ENCODE assay signal across 9 mouse cellular contexts in the genomic region with DNA sequence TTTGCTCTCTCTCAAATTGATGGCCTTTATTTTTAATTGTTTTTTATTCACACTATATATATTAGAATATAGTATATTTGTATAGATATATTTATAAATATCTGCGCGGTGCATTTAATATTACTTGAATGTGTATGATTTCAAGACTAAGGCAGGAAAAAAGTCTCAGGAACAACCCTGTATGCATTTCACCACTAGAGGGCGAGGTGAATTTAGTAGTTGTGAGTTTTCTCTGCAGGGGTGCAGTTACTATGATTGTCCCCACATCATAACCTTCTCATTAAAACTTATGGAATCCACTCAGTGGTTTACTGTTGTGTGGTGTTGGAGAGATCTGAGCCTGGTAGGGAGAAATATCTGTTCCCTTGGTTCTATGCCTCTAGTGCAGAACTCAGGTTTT. TPM values are rescaled to one million over a fixed set of nuclear protein-coding genes. Genes with fewer than 3 reads are reported as not detected.
A peak's percentile ranks its signal among the peaks of the same experiment; 100 is the strongest.
DNase-seq lines count a peak whose midpoint lies in the region; ATAC-seq and TF ChIP-seq lines count a peak whose summit lies in the region.
"Had no signal": no experiment of that assay in that cellular context is flagged by ENCODE, and none has a peak within 500 bp of the region (broad histone marks: within the 10 kb centered on the region; RNA-seq: fewer than 3 reads in every experiment).

No protein-coding gene starts in this region.

- H3K27me3 ChIP-seq in G1E (ENCODE audit: insufficient read depth, low read length), result no peaks in the 10 kb centered on the region
- H3K27me3 ChIP-seq in forebrain, embryonic 16.5 days (replicated peaks; ENCODE audit: control insufficient read depth, insufficient read depth, low read length), result no peaks in the 10 kb centered on the region
- H3K27me3 ChIP-seq: midbrain, embryonic 15.5 days had no signal

- H3K4me2 ChIP-seq in forebrain, embryonic 16.5 days (ENCODE audit: low read length), result no peak overlapping the region
- H3K4me2 ChIP-seq: midbrain, embryonic 15.5 days had no signal

- DNase-seq in cerebellum, postnatal 10 days, result peak; percentile 19 to 41
- no peak for DNase-seq in cerebellum, adult 9-10 months
- peak; percentile 7 for DNase-seq in layer of hippocampus, adult 9-10 months (ENCODE audit: low spot score)
- DNase-seq in layer of hippocampus, postnatal 36 days, result no peak
- no peak for DNase-seq in G1E (ENCODE audit: low spot score)
- peak; percentile 2 for DNase-seq in layer of hippocampus, adult 9-11 months
- DNase-seq in T-cell, adult 2 months (ENCODE audit: low spot score), result no peak

- H3K4me3 ChIP-seq in G1E (ENCODE audit: low read depth, low read length), result no peak overlapping the region
- H3K4me3 ChIP-seq in forebrain, embryonic 16.5 days (replicated peaks; ENCODE audit: low read length), result no peak overlapping the region
- H3K4me3 ChIP-seq: midbrain, embryonic 15.5 days had no signal

- no peak overlapping the region for H3K9ac ChIP-seq in forebrain, embryonic 16.5 days (replicated peaks; ENCODE audit: low read depth, low read length)
- H3K9ac ChIP-seq: midbrain, embryonic 15.5 days had no signal

- ATAC-seq in G1E (ENCODE audit: extremely low read depth, insufficient number of reproducible peaks, low FRiP score, poor library complexity, severe bottlenecking), result no peak
- ATAC-seq in forebrain, embryonic 16.5 days, result no peak
- ATAC-seq: midbrain, embryonic 15.5 days had no signal

- no peaks in the 10 kb centered on the region for H3K4me1 ChIP-seq in G1E (ENCODE audit: insufficient read depth, low read depth, low read length)
- H3K4me1 ChIP-seq in forebrain, embryonic 16.5 days (replicated peaks; ENCODE audit: control insufficient read depth, insufficient read depth, low read length), result no peaks in the 10 kb centered on the region
- H3K4me1 ChIP-seq: midbrain, embryonic 15.5 days had no signal

- TF ChIP-seq CTCF in G1E (IDR thresholded peaks at IDR 0.05; ENCODE audit: low read depth, low read length), result 0 out of 2 replicates have a peak, but pooled peaks have one; percentile 14

- no peaks in the 10 kb centered on the region for H3K36me3 ChIP-seq in G1E (replicated peaks)
- no peaks in the 10 kb centered on the region for H3K36me3 ChIP-seq in forebrain, embryonic 16.5 days (ENCODE audit: control insufficient read depth, insufficient read depth)
- H3K36me3 ChIP-seq: midbrain, embryonic 15.5 days had no signal

- no peaks in the 10 kb centered on the region for H3K9me3 ChIP-seq in G1E (replicated peaks)
- no peaks in the 10 kb centered on the region for H3K9me3 ChIP-seq in forebrain, embryonic 16.5 days (ENCODE audit: control insufficient read depth, low read length)
- H3K9me3 ChIP-seq: midbrain, embryonic 15.5 days had no signal

- WGBS in forebrain, embryonic 16.5 days, result 51% methylated on average over 3 of the region's 3 CpGs

- H3K27ac ChIP-seq in forebrain, embryonic 16.5 days (ENCODE audit: low read length), result no peak overlapping the region
- H3K27ac ChIP-seq: midbrain, embryonic 15.5 days had no signal

RNA-seq across cellular contexts. Expression of a gene that starts 18.0 kb away (rescaled TPM):
- not detected for total RNA-seq in layer of hippocampus, postnatal 36 days (2021)
- total RNA-seq in G1E (2014; fragmentation: Nextera tagmentation) (not detected in 2 replicates), G1E (2017) (not detected in 2 replicates)
- not detected in 2 replicates for polyA plus RNA-seq in G1E (2012)
- polyA plus RNA-seq in forebrain, embryonic 16.5 days (2015; fragmentation: Nextera tagmentation; extraction: Ambion mirVana), result not detected in 2 replicates
- polyA plus RNA-seq: midbrain, embryonic 15.5 days had no signal

RNA-seq across cellular contexts. Expression of a gene that starts 29.1 kb away (rescaled TPM):
- not detected for total RNA-seq in layer of hippocampus, postnatal 36 days (2021)
- total RNA-seq in G1E (2014; fragmentation: Nextera tagmentation) (not detected in 2 replicates), G1E (2017) (0.05 TPM in 1 of 2 replicates, not detected in the other)
- polyA plus RNA-seq in G1E (2012), result not detected in 2 replicates
- polyA plus RNA-seq in forebrain, embryonic 16.5 days (2015; fragmentation: Nextera tagmentation; extraction: Ambion mirVana), result not detected in 2 replicates
- polyA plus RNA-seq: midbrain, embryonic 15.5 days had no signal

Comparison
In these comparisons a context has a peak if more than half of its experiments do, and no peak if none do; other contexts are left out.
1. DNase-seq: peak in cerebellum, postnatal 10 days (2 of 2), layer of hippocampus, adult 9-10 months (single experiment) and layer of hippocampus, adult 9-11 months (single experiment); none in cerebellum, adult 9-10 months (single experiment), layer of hippocampus, postnatal 36 days (0 of 2), G1E (single experiment) and T-cell, adult 2 months (single experiment).